Mouse (Mus musculus) liver, adult 2 months (tissue): ENCODE results near the gene Ncor1.
"Not testable (repeated sequence)": the region's sequence is repeated elsewhere in the genome, so short reads cannot be mapped to it uniquely, and the experiment has no call there.

Experiments used
- CTCF ChIP-seq: fragments of 200-500 bp; IDR thresholded peaks from 2 replicates; pipeline ENCODE4 v1.5.1; 2011; ENCODE audit warnings: low read depth, low read length, control low read depth
- POLR2A ChIP-seq: fragments of 200-500 bp; IDR thresholded peaks from 2 replicates; pipeline ENCODE4 v1.6.1; 2011; ENCODE audit warnings: low read length, control low read depth; ENCODE audit not compliant: insufficient read depth; ENCODE audit errors: extremely low read depth

GRCm38 (mm10) chr11:62467289-62467688 lies 8.9 kb upstream of the Ncor1 start:
- TF ChIP-seq CTCF, POLR2A: not testable (repeated sequence)
